Mouse (Mus musculus): Measurements from ENCODE around the gene Ube3c. TPM values are rescaled to one million over a fixed set of nuclear protein-coding genes. Genes with fewer than 3 reads are reported as not detected.
"Not testable (repeated sequence)": the region's sequence is repeated elsewhere in the genome, so short reads cannot be mapped to it uniquely, and the experiment has no call there.

Gene Ube3c
- polyA plus RNA-seq, 1 experiment from 2014 or later, result 27.8 TPM

GRCm38 (mm10) chr5:29629941-29630340, 60.9 kb downstream of the Ube3c start:
- WGBS, result 92% methylated on average over 2 of the region's 2 CpGs
- no peaks in the 10 kb centered on the region for H3K4me1 ChIP-seq

GRCm38 (mm10) chr5:29631711-29632110, 62.7 kb downstream of the Ube3c start:
- ATAC-seq (ENCODE audit: insufficient read depth, low FRiP score, low read depth), result no peak
- H3K9ac ChIP-seq, result no peak overlapping the region
- no peak overlapping the region for H3K27ac ChIP-seq
- H3K4me3 ChIP-seq (replicated peaks), result no peak overlapping the region
- no peak overlapping the region for H3K4me2 ChIP-seq
- peaks cover 21% of the 10 kb centered on the region for H3K36me3 ChIP-seq
- H3K27me3 ChIP-seq (replicated peaks), result no peaks in the 10 kb centered on the region
- 76% methylated on average over 3 of the region's 3 CpGs for WGBS
- H3K4me1 ChIP-seq, result no peaks in the 10 kb centered on the region
- H3K9me3 ChIP-seq, result no peaks in the 10 kb centered on the region

More at GRCm38 (mm10) chr5:29629941-29630340, 60.9 kb downstream of the Ube3c start:
- Histone ChIP-seq H3K27me3 (replicated peaks) (no peaks in the 10 kb centered on the region), H3K4me2 (no peak overlapping the region), H3K9ac (no peak overlapping the region), H3K9me3 (no peaks in the 10 kb centered on the region), H3K36me3 (peaks cover 31% of the 10 kb centered on the region), H3K27ac (no peak overlapping the region), H3K4me3 (replicated peaks) (no peak overlapping the region)
- ATAC-seq (ENCODE audit: insufficient read depth, low FRiP score, low read depth), result no peak

GRCm38 (mm10) chr5:29636298-29636697, 67.3 kb downstream of the Ube3c start:
- Histone ChIP-seq H3K27ac (no peak overlapping the region), H3K27me3 (replicated peaks) (no peaks in the 10 kb centered on the region), H3K4me3 (replicated peaks) (no peak overlapping the region), H3K4me1 (no peaks in the 10 kb centered on the region), H3K9me3 (no peaks in the 10 kb centered on the region), H3K36me3 (peaks cover 33% of the 10 kb centered on the region), H3K9ac (no peak overlapping the region), H3K4me2 (no peak overlapping the region)
- no peak for ATAC-seq (ENCODE audit: insufficient read depth, low FRiP score, low read depth)

- H3K4me2 ChIP-seq, result no peak overlapping the region
- no peak overlapping the region for H3K4me3 ChIP-seq (replicated peaks)
- H3K36me3 ChIP-seq, result peaks cover 30% of the 10 kb centered on the region
Observed at GRCm38 (mm10) chr5:29636884-29637283, 67.8 kb downstream of the Ube3c start.

GRCm38 (mm10) chr5:29641124-29641884, 72.3 kb downstream of the Ube3c start:
- H3K4me1 ChIP-seq, result no peaks in the 10 kb centered on the region
- no peaks in the 10 kb centered on the region for H3K9me3 ChIP-seq
- 82% methylated on average over 7 of the region's 7 CpGs for WGBS
- H3K36me3 ChIP-seq, result peaks cover 17% of the 10 kb centered on the region; the same call in 1 of the 2 replicates
- no peak overlapping the region for H3K4me3 ChIP-seq (replicated peaks)
- no peak overlapping the region for H3K9ac ChIP-seq
- H3K4me2 ChIP-seq, result no peak overlapping the region
- ATAC-seq (ENCODE audit: insufficient read depth, low FRiP score, low read depth), result no peak
- H3K27me3 ChIP-seq (replicated peaks), result no peaks in the 10 kb centered on the region
- no peak overlapping the region for H3K27ac ChIP-seq

More at GRCm38 (mm10) chr5:29636884-29637283, 67.8 kb downstream of the Ube3c start:
- H3K27ac ChIP-seq, result no peak overlapping the region
- no peak for ATAC-seq (ENCODE audit: insufficient read depth, low FRiP score, low read depth)
- H3K27me3 ChIP-seq (replicated peaks), result no peaks in the 10 kb centered on the region
- no peaks in the 10 kb centered on the region for H3K9me3 ChIP-seq
- no peaks in the 10 kb centered on the region for H3K4me1 ChIP-seq
- no peak overlapping the region for H3K9ac ChIP-seq

- Histone ChIP-seq H3K27ac (no peak overlapping the region), H3K9me3 (no peaks in the 10 kb centered on the region), H3K36me3 (peaks cover 7% of the 10 kb centered on the region; the same call in 1 of the 2 replicates), H3K9ac (no peak overlapping the region), H3K27me3 (replicated peaks) (no peaks in the 10 kb centered on the region), H3K4me1 (no peaks in the 10 kb centered on the region), H3K4me2 (no peak overlapping the region), H3K4me3 (replicated peaks) (no peak overlapping the region)
- no peak for ATAC-seq (ENCODE audit: insufficient read depth, low FRiP score, low read depth)
Observed at GRCm38 (mm10) chr5:29651696-29652095, 82.7 kb downstream of the Ube3c start.

- Histone ChIP-seq H3K27me3 (replicated peaks) (no peaks in the 10 kb centered on the region), H3K27ac (no peak overlapping the region), H3K9me3 (no peaks in the 10 kb centered on the region), H3K4me3 (replicated peaks) (no peak overlapping the region), H3K9ac (no peak overlapping the region), H3K4me1 (no peaks in the 10 kb centered on the region), H3K4me2 (no peak overlapping the region), H3K36me3 (peaks cover 6% of the 10 kb centered on the region)
- WGBS, result 74% methylated on average over 3 of the region's 3 CpGs
- ATAC-seq (ENCODE audit: insufficient read depth, low FRiP score, low read depth), result no peak
Observed at GRCm38 (mm10) chr5:29657590-29658339, 88.7 kb downstream of the Ube3c start.

- not testable (repeated sequence) for H3K27me3 ChIP-seq (replicated peaks); H3K4me3 ChIP-seq (replicated peaks); H3K36me3 ChIP-seq; ATAC-seq (ENCODE audit: insufficient read depth, low FRiP score, low read depth); H3K9ac ChIP-seq; H3K4me1 ChIP-seq; H3K27ac ChIP-seq; H3K4me2 ChIP-seq; H3K9me3 ChIP-seq
- WGBS, result 81% methylated on average over 4 of the region's 4 CpGs
Observed at GRCm38 (mm10) chr5:29661246-29661645, 92.2 kb downstream of the Ube3c start.

GRCm38 (mm10) chr5:29665391-29665790, 96.3 kb downstream of the Ube3c start:
- Histone ChIP-seq H3K27me3 (replicated peaks) (no peaks in the 10 kb centered on the region), H3K27ac (no peak overlapping the region), H3K4me1 (no peaks in the 10 kb centered on the region), H3K36me3 (peaks cover 3% of the 10 kb centered on the region; the same call in 1 of the 2 replicates), H3K4me3 (replicated peaks) (no peak overlapping the region), H3K9ac (no peak overlapping the region), H3K9me3 (no peaks in the 10 kb centered on the region), H3K4me2 (no peak overlapping the region)
- no peak for ATAC-seq (ENCODE audit: insufficient read depth, low FRiP score, low read depth)
- 90% methylated on average over 2 of the region's 2 CpGs for WGBS

- no peak overlapping the region for H3K9ac ChIP-seq
- H3K27me3 ChIP-seq (replicated peaks), result no peaks in the 10 kb centered on the region
- H3K9me3 ChIP-seq, result no peaks in the 10 kb centered on the region
- 80% methylated on average over 4 of the region's 4 CpGs for WGBS
- no peak overlapping the region for H3K4me3 ChIP-seq (replicated peaks)
- no peak for ATAC-seq (ENCODE audit: insufficient read depth, low FRiP score, low read depth)
- H3K36me3 ChIP-seq, result peaks cover 31% of the 10 kb centered on the region
- no peak overlapping the region for H3K4me2 ChIP-seq
- H3K4me1 ChIP-seq, result no peaks in the 10 kb centered on the region
- no peak overlapping the region for H3K27ac ChIP-seq
Observed at GRCm38 (mm10) chr5:29672551-29672950, 103.5 kb downstream of the Ube3c start.

GRCm38 (mm10) chr5:29674305-29674704, 105.3 kb downstream of the Ube3c start:
- no peak overlapping the region for H3K27ac ChIP-seq
- H3K4me1 ChIP-seq, result no peaks in the 10 kb centered on the region
- H3K27me3 ChIP-seq (replicated peaks), result no peaks in the 10 kb centered on the region
- peaks cover 31% of the 10 kb centered on the region for H3K36me3 ChIP-seq
- no peaks in the 10 kb centered on the region for H3K9me3 ChIP-seq
- H3K4me3 ChIP-seq (replicated peaks), result no peak overlapping the region
- WGBS, result 86% methylated on average over 4 of the region's 4 CpGs
- H3K4me2 ChIP-seq, result no peak overlapping the region
- no peak overlapping the region for H3K9ac ChIP-seq
- no peak for ATAC-seq (ENCODE audit: insufficient read depth, low FRiP score, low read depth)

GRCm38 (mm10) chr5:29676445-29676844, 107.4 kb downstream of the Ube3c start:
- Histone ChIP-seq H3K4me2 (no peak overlapping the region), H3K4me1 (no peaks in the 10 kb centered on the region), H3K36me3 (peaks cover 25% of the 10 kb centered on the region), H3K27me3 (replicated peaks) (no peaks in the 10 kb centered on the region), H3K9me3 (no peaks in the 10 kb centered on the region), H3K4me3 (replicated peaks) (no peak overlapping the region), H3K9ac (no peak overlapping the region), H3K27ac (no peak overlapping the region)
- no peak for ATAC-seq (ENCODE audit: insufficient read depth, low FRiP score, low read depth)
- WGBS, result 93% methylated on average over 3 of the region's 3 CpGs

Measured in stomach, embryonic 15.5 days (tissue).